Mouse (Mus musculus): ENCODE measurements around the gene Tubgcp2. TPM values are rescaled to one million over a fixed set of nuclear protein-coding genes. Genes with fewer than 3 reads are reported as not detected.

The Tubgcp2 gene
- total and polyA plus RNA-seq, 3 experiments, result 27.1 to 43.6 TPM; not detected in 1

DNA sequence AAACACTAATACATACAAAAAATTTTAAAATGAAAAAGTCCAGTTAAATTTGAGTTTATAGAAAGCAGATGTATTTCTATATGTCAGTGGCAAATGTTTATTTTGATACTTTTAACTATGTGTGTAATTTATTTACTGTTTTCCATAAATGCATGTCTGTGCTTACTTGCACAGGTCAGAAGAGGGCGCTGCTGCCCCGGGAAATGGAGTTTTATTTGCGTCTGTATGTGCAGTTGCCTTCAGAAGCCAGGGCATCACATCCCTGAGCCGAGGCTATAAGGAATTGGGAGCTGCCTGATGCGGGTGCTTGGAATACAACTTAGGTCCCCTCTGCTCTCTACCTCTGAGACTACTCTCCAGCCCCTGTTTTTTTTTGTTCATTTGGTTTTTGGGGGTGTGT, 42.2 kb upstream of the Tubgcp2 start (continued):
- TF ChIP-seq RAD21 (IDR thresholded peaks at IDR 0.05; ENCODE audit: low read depth, low read length) (peak; percentile 98), HCFC1 (IDR thresholded peaks at IDR 0.05; ENCODE audit: low read depth, low read length) (no peak), ZMIZ1 (IDR thresholded peaks at IDR 0.05; ENCODE audit: low read depth, low read length) (no peak), BHLHE40 (IDR thresholded peaks at IDR 0.05; ENCODE audit: borderline replicate concordance, low read depth, low read length) (no peak)

- Histone ChIP-seq H3K36me3 (ENCODE audit: control insufficient read depth in 1 of 2, insufficient read depth in 2 of 2, low read length in 2 of 2) (peaks cover 0 to 3% of the 10 kb centered on the region in 2 experiments; a peak in 2 of 4 replicates), H3K27me3 (ENCODE audit: control insufficient read depth in 1 of 2, insufficient read depth in 2 of 2, low read length in 2 of 2) (no peaks in the 10 kb centered on the region), H3K79me2 (ENCODE audit: control insufficient read depth, insufficient read depth, low read length, poor library complexity) (no peaks in the 10 kb centered on the region), H3K9me3 (replicated peaks; ENCODE audit: insufficient read depth, low read length) (no peaks in the 10 kb centered on the region), H3K4me1 (ENCODE audit: control insufficient read depth in 1 of 2, insufficient read depth in 2 of 2, low read length in 2 of 2) (peaks cover 0 to 7% of the 10 kb centered on the region in 2 experiments; a peak in 2 of 4 replicates), H3K9ac (ENCODE audit: control insufficient read depth, low read depth, low read length, poor library complexity, severe bottlenecking) (peak overlapping the region; percentile 28), H3K27ac (ENCODE audit: control insufficient read depth, low read depth, low read length) (peak overlapping the region; percentile 47), H3K4me3 (ENCODE audit: control insufficient read depth in 1 of 2, insufficient read depth in 1 of 2, low read depth in 2 of 2, low read length in 2 of 2) (peak overlapping the region; percentile 41 to 49)
- TF ChIP-seq ZC3H11A (IDR thresholded peaks at IDR 0.05; ENCODE audit: low read depth, low read length) (no peak), POLR2A (IDR thresholded peaks at IDR 0.05; ENCODE audit: control insufficient read depth in 1 of 2, insufficient read depth in 1 of 2, low read depth in 1 of 2, low read length in 2 of 2, poor library complexity in 1 of 2) (peak in 1 of 2 experiments; percentile 44; a peak in 1 of 4 replicates), MAZ (IDR thresholded peaks at IDR 0.05; ENCODE audit: low read depth, low read length) (no peak), E2F4 (IDR thresholded peaks at IDR 0.05; ENCODE audit: borderline replicate concordance, low read depth, low read length) (no peak), GABPA (IDR thresholded peaks at IDR 0.05; ENCODE audit: low read depth, low read length) (no peak), MYC (IDR thresholded peaks at IDR 0.05; ENCODE audit: low read depth, low read length) (peak; percentile 77; the same call in 1 of the 2 replicates), RAD21 (IDR thresholded peaks at IDR 0.05; ENCODE audit: low read depth, low read length) (no peak), TBP (IDR thresholded peaks at IDR 0.05; ENCODE audit: low read depth, low read length) (no peak), MAX (IDR thresholded peaks at IDR 0.05; ENCODE audit: low read length) (peak; percentile 43; the same call in 1 of the 2 replicates), ETS1 (IDR thresholded peaks at IDR 0.05; ENCODE audit: low read depth, low read length) (no peak; the same call in 1 of the 2 replicates), TCF12 (IDR thresholded peaks at IDR 0.05; ENCODE audit: low read depth, low read length) (no peak), CHD2 (IDR thresholded peaks at IDR 0.05; ENCODE audit: low read length) (no peak), RCOR1 (IDR thresholded peaks at IDR 0.05; ENCODE audit: low read depth, low read length) (no peak), ELF1 (IDR thresholded peaks at IDR 0.05; ENCODE audit: low read depth, low read length) (no peak), SIN3A (IDR thresholded peaks at IDR 0.05; ENCODE audit: low read length) (0 out of 2 replicates have a peak, but pooled peaks have one; percentile 21), KAT2A (conservative IDR thresholded peaks at IDR 0.05; ENCODE audit: low read depth, low read length) (no peak), TAL1 (IDR thresholded peaks at IDR 0.05; ENCODE audit: low read length) (no peak), SMC3 (IDR thresholded peaks at IDR 0.05; ENCODE audit: low read depth, low read length) (no peak), ZKSCAN1 (IDR thresholded peaks at IDR 0.05; ENCODE audit: low read depth, low read length) (no peak), MEF2A (IDR thresholded peaks at IDR 0.05; ENCODE audit: extremely low read depth, insufficient replicate concordance, low read depth, low read length, poor library complexity, severe bottlenecking) (no peak), UBTF (IDR thresholded peaks at IDR 0.05; ENCODE audit: borderline replicate concordance, insufficient read depth, low read depth, low read length) (no peak), POLR2AphosphoS5 (IDR thresholded peaks at IDR 0.05; ENCODE audit: borderline replicate concordance, low read depth, low read length) (no peak), CTCF (IDR thresholded peaks at IDR 0.05 in 2 of 3, conservative IDR thresholded peaks at IDR 0.05 in 1 of 3; ENCODE audit: control insufficient read depth in 1 of 3, insufficient read depth in 1 of 3, low read depth in 2 of 3, low read length in 3 of 3, poor library complexity in 1 of 3, severe bottlenecking in 1 of 3) (no peak), GATA1 (IDR thresholded peaks at IDR 0.05; ENCODE audit: low read depth, low read length) (no peak), CHD1 (IDR thresholded peaks at IDR 0.05; ENCODE audit: low read depth, low read length) (no peak), ZNF384 (IDR thresholded peaks at IDR 0.05; ENCODE audit: low read depth, low read length) (peak; percentile 94), BHLHE40 (IDR thresholded peaks at IDR 0.05; ENCODE audit: borderline replicate concordance, low read depth, low read length) (no peak), HCFC1 (IDR thresholded peaks at IDR 0.05; ENCODE audit: low read depth, low read length) (0 out of 2 replicates have a peak, but pooled peaks have one; percentile 13), JUND (IDR thresholded peaks at IDR 0.05; ENCODE audit: low read depth, low read length) (no peak), EP300 (IDR thresholded peaks at IDR 0.05; ENCODE audit: low read depth in 1 of 2, low read length in 2 of 2) (0 out of 4 replicates have a peak, but pooled peaks of 1 of the 2 experiments have one; percentile 5), USF1 (IDR thresholded peaks at IDR 0.05; ENCODE audit: low read depth, low read length) (no peak), NRF1 (IDR thresholded peaks at IDR 0.05; ENCODE audit: insufficient read depth, low read depth, low read length, poor library complexity, severe bottlenecking) (no peak), MXI1 (IDR thresholded peaks at IDR 0.05; ENCODE audit: low read depth, low read length) (no peak)
- DNase-seq (ENCODE audit: low read depth, low spot score), result peak; percentile 81
These were observed 41.2 kb upstream of the Tubgcp2 start for GRCm38 (mm10) chr7:140077698-140078097.
